Comparison of ENCODE assay signal across 10 mouse cellular contexts in the genomic region with DNA sequence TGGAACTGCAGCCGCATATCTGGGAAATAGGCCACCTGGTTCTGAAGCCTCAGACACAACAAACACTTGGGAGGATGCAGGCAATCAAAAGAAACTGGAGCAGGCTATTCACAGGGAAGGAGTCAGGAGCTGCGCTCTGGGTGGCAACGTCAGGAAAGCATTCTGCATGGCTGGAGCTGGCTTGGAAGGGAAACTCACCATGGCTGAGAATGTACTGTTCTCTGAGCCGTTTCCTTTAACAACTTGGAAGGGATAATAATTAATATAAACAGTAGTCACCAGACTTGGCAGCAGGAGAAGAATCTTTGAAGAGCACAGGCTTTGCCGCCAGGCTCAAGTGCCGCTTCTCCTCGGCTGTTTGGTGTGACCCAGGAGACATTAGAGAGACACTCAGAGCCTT.
A peak's percentile ranks its signal among the peaks of the same experiment; 100 is the strongest.
DNase-seq lines count a peak whose midpoint lies in the region; TF ChIP-seq lines count a peak whose summit lies in the region.
"Had no signal": no experiment of that assay in that cellular context is flagged by ENCODE, and none has a peak within 500 bp of the region (broad histone marks: within the 10 kb centered on the region; RNA-seq: fewer than 3 reads in every experiment).

No protein-coding gene starts in this region.

- DNase-seq in gastrocnemius, adult 2 months = peak; percentile 21
- DNase-seq in gastrocnemius, postnatal 10 days = no peak
- DNase-seq in left cerebral cortex, postnatal 14 days (ENCODE audit: low spot score in 2 of 2) = peak; percentile 17 to 31
- DNase-seq in left cerebral cortex, postnatal 36 days (ENCODE audit: low spot score in 2 of 2) = no peak
- DNase-seq in kidney, postnatal 10 days = peak; percentile 31
- DNase-seq in lung, postnatal 36 days = peak; percentile 79
- DNase-seq in embryo, embryonic 10 days (ENCODE audit: low spot score) = no peak
- no peak for DNase-seq in embryo, embryonic 9.5 days (ENCODE audit: extremely low spot score)

- peak overlapping the region; percentile 74 for H3K27ac ChIP-seq in gastrocnemius, adult 2 months
- H3K27ac ChIP-seq: limb, embryonic 13.5 days; midbrain, embryonic 15.5 days had no signal

- TF ChIP-seq CTCF in gastrocnemius, adult 2 months (IDR thresholded peaks at IDR 0.05) = no peak

- H3K4me3 ChIP-seq in gastrocnemius, adult 2 months = no peak overlapping the region
- H3K4me3 ChIP-seq: limb, embryonic 13.5 days; midbrain, embryonic 15.5 days had no signal

- intact Hi-C loops in gastrocnemius, adult 2 months (cut with DNase I) = no loop called here
- intact Hi-C loops in left cerebral cortex, postnatal 14 days (cut with DNase I) = no loop called here
- intact Hi-C loops in left cerebral cortex, postnatal 36 days (cut with DNase I) = no loop called here

Comparison
In these comparisons a context has a peak if more than half of its experiments do, and no peak if none do; other contexts are left out.
1. DNase-seq: peak in gastrocnemius, adult 2 months (single experiment), left cerebral cortex, postnatal 14 days (2 of 2), kidney, postnatal 10 days (single experiment) and lung, postnatal 36 days (single experiment); none in gastrocnemius, postnatal 10 days (single experiment), left cerebral cortex, postnatal 36 days (0 of 2), embryo, embryonic 10 days (single experiment) and embryo, embryonic 9.5 days (single experiment).